Mouse (Mus musculus): Measurements from ENCODE around the gene Scg5. TPM values are rescaled to one million over a fixed set of nuclear protein-coding genes. Genes with fewer than 3 reads are reported as not detected.

Scg5 gene
- polyA plus RNA-seq, 1 experiment = not detected

GRCm38 (mm10) chr2:113821176-113821734, 7.7 kb downstream of the Scg5 start:
- TF ChIP-seq GATA1 (IDR thresholded peaks at IDR 0.05; ENCODE audit: low read length) = no peak

- no peak for TF ChIP-seq GATA1 (IDR thresholded peaks at IDR 0.05; ENCODE audit: low read length)
These were observed 8.8 kb downstream of the Scg5 start for GRCm38 (mm10) chr2:113820117-113820516.

- TF ChIP-seq GATA1 (IDR thresholded peaks at IDR 0.05; ENCODE audit: low read length) = no peak
These were observed 11.0 kb downstream of the Scg5 start for GRCm38 (mm10) chr2:113817681-113818606.

- TF ChIP-seq GATA1 (IDR thresholded peaks at IDR 0.05; ENCODE audit: low read length) = no peak
These were observed 21.3 kb downstream of the Scg5 start for GRCm38 (mm10) chr2:113807640-113808039.

- no peak for TF ChIP-seq GATA1 (IDR thresholded peaks at IDR 0.05; ENCODE audit: low read length)
These were observed 21.9 kb downstream of the Scg5 start for GRCm38 (mm10) chr2:113806851-113807577.

GRCm38 (mm10) chr2:113805765-113806164, 23.2 kb downstream of the Scg5 start:
- no peak for TF ChIP-seq GATA1 (IDR thresholded peaks at IDR 0.05; ENCODE audit: low read length)

GRCm38 (mm10) chr2:113803753-113804152, 25.2 kb downstream of the Scg5 start:
- no peak for TF ChIP-seq GATA1 (IDR thresholded peaks at IDR 0.05; ENCODE audit: low read length)

- no peak for TF ChIP-seq GATA1 (IDR thresholded peaks at IDR 0.05; ENCODE audit: low read length)
These were observed 28.1 kb downstream of the Scg5 start for GRCm38 (mm10) chr2:113800846-113801245.

GRCm38 (mm10) chr2:113798605-113799004, 30.3 kb downstream of the Scg5 start:
- TF ChIP-seq GATA1 (IDR thresholded peaks at IDR 0.05; ENCODE audit: low read length) = no peak

- TF ChIP-seq GATA1 (IDR thresholded peaks at IDR 0.05; ENCODE audit: low read length) = no peak
These were observed 33.7 kb downstream of the Scg5 start for GRCm38 (mm10) chr2:113795186-113795585.

- TF ChIP-seq GATA1 (IDR thresholded peaks at IDR 0.05; ENCODE audit: low read length) = no peak
These were observed 35.4 kb downstream of the Scg5 start for GRCm38 (mm10) chr2:113793521-113793920.

- TF ChIP-seq GATA1 (IDR thresholded peaks at IDR 0.05; ENCODE audit: low read length) = no peak
These were observed 40.0 kb downstream of the Scg5 start for GRCm38 (mm10) chr2:113788821-113789387.

GRCm38 (mm10) chr2:113787882-113788281, 41.0 kb downstream of the Scg5 start:
- TF ChIP-seq GATA1 (IDR thresholded peaks at IDR 0.05; ENCODE audit: low read length) = no peak

- no peak for TF ChIP-seq GATA1 (IDR thresholded peaks at IDR 0.05; ENCODE audit: low read length)
These were observed 44.1 kb downstream of the Scg5 start for GRCm38 (mm10) chr2:113784851-113785250.

GRCm38 (mm10) chr2:113781521-113781920, 47.4 kb downstream of the Scg5 start:
- TF ChIP-seq GATA1 (IDR thresholded peaks at IDR 0.05; ENCODE audit: low read length) = no peak

- TF ChIP-seq GATA1 (IDR thresholded peaks at IDR 0.05; ENCODE audit: low read length) = no peak
These were observed 47.8 kb downstream of the Scg5 start for GRCm38 (mm10) chr2:113781107-113781506.
